Mouse (Mus musculus): Measurements from ENCODE around the gene Pcyt1b.

Gene Pcyt1b

DNA sequence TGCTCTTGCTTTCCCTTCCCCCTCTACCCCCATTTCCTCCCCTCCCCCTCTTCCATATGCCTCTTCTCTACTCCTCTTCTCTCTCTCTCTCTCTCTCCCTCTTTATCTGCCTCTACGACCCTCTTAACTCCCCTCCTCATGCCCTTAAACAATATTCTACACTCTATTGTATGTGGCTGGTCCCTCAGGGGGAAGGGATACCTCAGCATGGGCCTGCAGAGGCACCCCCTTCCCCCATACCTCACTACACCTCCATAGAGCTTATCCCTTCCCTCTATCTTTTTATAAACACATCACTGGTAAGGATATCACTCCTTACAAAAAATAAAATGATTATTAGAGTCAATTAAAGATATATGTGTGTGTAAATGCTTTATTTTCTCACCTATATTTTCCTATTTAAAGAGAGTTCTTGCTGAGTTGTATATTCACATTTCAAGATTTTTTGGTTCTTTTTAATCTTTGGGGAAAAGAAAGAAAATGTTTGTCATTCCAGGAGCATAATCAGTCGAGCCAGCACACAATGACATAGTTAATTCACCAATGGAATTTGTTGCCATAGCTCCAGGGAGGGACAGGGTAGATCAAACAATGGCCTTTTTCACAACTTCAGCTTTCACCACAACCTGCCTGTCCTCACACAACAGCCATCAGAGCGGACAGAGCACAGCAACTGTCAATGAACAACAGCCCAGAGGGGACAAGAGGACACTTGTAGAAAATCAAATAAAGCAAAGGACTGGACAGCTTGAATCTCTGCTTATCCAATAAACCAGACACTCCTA, at the start of gene Pcyt1b:
Pcyt1b (plus strand) TSS at position 646 of the 785 bp plus-strand sequence.
- DNase-seq (ENCODE audit: extremely low read depth, low read depth, low spot score): no peak

DNA sequence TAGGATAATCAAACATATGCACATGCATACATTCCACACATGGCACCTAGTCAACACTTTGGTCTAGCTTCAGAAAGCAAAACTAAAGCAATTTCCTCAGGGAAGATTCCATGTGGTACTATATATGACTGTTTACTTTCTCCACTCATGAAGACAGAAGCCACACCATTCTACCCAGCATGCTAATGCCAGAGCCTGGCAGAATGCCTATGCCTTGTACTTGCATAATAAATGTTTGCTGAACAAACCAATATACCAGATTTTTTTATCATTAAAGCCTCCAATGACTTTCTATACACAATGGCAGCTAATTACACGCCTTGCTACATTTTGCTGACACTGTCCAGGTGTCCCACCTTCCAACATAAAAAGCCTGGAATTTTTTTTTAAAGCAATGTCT, 24.4 kb upstream of the Pcyt1b start:
- DNase-seq (ENCODE audit: extremely low read depth, low read depth, low spot score): no peak

DNA sequence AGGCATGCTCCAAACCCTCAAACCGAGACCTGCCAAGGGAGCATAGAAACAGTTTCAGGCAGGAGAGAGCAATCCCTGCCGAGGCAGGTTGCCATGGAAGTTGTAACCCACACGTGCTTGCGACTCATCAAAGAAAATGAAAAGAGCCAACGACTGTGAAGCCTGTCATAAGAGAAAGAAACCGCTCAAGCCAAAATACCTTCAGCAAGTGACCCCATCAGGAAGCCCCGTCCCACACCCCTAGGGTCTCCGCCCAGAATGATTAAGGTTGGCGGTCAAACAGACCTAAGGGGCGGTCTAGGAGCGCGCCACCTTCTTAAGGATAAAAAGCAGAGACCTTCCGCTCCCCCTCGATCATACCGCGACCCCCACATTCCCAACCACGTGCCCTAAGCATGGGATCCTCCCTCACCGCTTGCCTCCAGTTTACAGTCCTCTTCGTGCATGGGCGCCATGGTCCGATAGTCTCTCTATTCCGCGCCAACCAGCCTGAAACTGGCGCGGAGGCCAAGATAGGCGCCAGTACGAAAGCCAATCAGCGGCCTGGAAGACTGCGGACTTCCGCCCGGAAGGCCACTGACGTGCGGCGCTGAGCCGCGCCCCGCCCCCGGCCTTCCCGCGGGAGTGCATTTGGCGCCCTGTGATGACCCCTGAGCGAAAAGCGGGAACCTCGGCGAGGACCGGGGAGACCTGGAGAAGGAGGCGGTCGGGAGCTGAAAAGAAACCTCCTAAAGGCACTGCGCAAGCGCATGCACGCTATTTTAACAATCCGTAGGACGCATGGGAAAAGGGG, 22.8 kb upstream of the Pcyt1b start, which contains the start of gene Pola1:
Pola1 (minus strand) TSS at position 499 of the 793 bp plus-strand sequence.
- no peak for DNase-seq (ENCODE audit: extremely low read depth, low read depth, low spot score)

DNA sequence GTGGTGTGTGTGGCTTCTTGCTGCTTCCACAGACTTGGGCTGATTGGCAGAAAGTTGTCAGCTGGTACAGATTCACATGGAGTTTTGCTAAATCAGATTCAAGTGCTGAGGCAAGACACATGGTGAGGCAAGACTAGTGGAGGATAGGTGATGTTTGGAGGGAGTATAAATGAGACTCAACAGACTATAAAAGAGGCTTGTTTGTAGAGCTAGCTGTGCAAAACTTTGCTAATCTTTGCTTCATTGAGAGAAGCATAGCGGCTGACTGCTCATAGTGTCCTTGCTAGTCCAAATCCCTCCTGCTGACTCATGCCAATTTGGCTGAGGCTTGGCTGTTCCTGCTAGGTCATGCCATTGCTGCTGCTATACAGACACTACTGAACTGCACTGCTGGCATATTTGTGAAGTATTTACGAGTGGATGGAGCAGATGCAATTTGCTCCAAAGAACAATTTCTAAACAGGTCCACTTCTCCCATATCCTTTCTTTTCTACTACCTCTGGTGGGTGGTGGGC, 19.7 kb upstream of the Pcyt1b start:
- no peak for DNase-seq (ENCODE audit: extremely low read depth, low read depth, low spot score)

DNA sequence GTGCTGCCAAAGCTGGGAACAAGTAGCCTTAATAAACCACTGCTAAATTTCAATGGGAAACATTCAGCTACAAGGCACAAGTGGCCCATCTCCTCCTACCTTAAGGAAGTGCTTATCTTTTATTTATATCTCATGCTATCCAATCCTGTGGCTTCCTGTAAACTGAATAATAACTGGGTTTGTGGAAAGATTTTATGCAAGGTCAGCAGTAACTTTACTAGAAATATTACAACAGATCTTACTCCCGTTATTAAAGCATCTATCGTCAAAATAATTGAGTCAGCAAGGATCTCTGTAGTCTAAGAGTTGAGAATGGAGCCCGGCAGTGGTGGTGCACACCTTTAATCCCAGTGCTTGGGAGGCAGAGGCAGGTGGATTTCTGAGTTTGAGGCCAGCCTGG, 11.1 kb upstream of the Pcyt1b start:
- no peak for DNase-seq (ENCODE audit: extremely low read depth, low read depth, low spot score)

DNA sequence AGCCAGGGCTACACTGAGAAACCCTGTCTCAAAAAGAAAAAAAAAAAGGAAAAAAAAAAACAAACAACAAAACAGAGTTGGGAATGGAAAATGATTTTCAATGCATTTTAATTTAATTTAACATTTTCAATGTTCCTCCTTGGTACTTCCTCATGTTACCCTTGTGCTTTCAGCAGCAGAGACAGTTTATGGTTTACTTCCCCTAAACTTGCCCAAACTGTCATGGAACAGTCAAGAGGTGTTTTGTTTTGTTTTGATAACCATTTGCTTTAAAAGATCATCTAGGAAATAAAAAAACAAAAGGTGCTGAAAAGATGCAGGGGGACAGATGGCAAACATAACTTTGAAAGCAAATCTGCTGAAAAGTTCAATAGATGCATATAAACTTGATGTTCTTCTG, 10.6 kb upstream of the Pcyt1b start:
- DNase-seq (ENCODE audit: extremely low read depth, low read depth, low spot score): no peak

DNA sequence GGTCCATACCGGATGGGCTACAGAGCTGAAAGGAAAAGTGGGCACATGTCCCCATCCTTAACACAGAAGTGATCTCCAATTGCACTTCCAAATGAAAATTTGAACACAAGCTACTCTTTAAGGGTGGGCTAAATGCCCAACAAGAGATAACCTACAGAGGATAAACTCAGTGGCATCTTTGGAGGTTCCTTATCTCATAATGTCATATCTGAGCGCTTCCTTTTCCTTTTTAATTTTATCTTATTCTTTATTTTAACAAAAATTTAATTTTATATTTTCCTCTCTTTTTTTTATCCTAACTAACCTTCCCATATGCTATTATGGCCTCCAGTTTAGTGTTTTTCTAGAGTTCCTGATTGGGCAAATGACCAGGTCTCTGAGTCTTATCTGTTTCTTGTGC, 3.9 kb upstream of the Pcyt1b start:
- DNase-seq (ENCODE audit: extremely low read depth, low read depth, low spot score): no peak

DNA sequence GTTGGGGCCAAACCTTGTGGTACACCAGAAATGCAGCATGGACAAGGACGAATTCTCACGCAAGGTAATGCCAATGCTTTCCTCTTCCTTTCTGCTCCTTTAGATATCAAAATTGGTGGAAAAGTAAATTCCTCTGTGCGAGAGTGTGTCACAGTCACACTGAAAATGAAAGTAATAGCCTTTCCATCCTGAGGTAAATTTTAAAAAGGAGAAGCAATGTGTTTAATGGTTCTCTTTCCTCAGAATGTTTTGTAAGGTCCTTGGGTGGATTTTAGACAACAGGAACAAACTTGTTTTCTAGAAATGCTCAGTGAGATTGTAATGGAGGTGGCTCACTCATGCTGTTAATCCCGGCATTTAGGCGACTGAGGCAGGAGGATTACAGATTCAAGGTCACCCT, 490 bp downstream of the Pcyt1b start:
- no peak for DNase-seq (ENCODE audit: extremely low read depth, low read depth, low spot score)

DNA sequence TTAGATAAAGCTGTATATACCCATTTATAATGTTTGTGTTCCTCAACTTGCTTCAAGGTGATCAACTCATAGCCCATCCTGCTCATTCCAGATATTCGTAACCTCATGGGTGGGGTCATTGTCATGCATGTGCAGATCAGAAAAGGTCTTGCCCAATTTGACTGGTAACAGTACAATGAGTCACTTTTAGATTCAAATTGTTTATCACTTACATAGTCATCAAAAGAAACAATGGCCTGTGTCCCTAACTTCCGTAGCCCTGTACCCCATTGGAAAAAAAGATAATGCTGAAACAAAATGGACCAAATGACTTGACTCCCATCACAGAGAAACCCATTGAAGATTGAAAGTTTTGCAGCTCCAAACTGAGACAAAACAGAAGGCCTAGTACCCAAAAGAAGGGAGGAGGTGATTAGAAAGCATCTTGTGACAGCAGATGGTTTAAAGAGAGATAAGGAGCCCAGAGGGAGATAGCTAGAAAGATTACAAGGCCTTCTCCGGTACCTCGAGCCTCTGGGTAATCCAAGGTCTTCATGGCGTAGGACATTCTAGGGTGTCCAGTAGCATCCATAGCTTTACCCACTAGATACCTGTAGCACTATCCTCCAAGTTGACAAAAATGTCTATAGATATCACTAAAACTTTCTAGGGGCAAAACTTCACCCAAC, 9.4 kb downstream of the Pcyt1b start:
- DNase-seq (ENCODE audit: extremely low read depth, low read depth, low spot score): no peak

DNA sequence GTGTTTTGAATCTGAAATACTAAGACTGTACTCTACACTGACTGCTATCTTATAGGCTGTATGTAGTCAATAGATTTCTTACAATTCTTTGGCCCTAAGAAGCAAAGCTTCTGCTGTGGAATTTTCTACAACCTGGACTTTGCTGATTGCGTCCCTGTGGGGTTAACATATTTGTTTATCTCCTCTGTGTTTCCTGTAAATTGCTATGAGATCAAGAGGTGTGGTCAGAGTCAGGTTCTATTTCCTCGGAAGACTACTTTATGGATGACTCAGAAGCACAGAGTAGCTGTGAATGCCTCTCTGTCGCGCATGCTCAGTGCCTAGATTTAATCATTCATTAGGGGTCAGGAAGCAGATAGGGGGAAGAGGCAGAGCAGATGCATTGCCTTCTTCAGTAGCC, 10.1 kb downstream of the Pcyt1b start:
- no peak for DNase-seq (ENCODE audit: extremely low read depth, low read depth, low spot score)

DNA sequence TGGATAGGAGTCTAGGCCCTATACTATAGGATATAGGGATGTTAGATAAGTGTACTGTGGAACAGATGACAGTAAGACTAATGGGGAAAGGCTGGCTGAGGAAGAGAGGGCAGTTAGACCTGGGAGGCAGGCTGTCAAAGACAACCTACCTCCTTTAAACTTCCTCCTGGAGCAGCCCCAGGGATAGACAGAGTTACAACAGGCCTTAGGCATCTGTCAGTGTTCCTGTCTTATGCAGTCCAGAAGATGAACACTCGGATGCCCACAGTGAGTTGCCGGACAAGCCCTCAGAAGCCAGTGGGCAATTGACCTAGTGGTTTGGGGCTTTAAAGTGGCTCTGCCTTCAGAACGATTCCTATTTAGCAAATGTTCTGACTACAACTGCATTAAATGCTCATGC, 19.8 kb downstream of the Pcyt1b start:
- DNase-seq (ENCODE audit: extremely low read depth, low read depth, low spot score): no peak

DNA sequence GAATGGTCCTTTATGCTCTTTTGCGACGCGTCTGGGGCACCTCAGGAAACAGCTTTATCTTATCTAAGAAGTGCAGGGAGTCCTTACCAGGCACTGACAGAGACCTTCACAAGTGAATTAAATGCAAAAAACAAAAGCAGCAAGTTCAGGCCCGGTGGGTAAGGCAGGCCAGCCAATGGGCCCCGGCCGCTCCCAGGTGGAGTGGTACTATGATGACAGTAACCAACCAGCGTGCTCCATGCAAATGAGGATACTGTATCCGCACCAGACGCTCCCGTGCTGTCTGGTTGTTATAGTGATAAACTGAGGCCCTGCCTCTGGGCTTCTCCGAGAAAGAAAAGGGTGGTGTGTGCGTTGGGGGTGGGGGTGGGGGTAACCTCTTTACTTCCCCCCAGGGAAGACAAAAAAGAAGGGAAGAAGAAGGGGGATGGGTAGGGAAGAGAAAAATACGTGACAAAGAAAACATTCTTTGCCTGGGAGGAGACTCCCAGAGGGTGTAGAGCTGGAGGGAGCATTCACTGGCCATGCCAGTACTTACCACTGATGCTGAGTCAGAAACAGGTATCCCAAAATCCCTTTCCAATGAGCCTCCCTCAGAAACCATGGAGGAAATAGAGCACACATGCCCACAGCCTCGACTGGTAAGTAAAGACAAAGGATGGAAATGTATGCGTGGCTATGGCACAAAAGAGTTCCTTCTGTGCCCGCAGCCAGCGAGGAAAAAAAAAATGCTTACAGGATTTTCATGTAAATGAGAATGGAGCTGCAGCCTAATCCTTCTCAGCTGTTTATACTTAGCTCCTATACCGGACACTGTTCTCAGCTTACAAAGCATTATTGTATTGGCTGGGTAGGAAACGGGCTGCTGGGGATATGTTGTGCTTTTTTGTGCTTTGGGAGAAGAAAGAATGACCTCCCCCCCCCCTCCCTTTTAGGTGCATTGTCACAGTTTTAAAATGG, 20.5 kb downstream of the Pcyt1b start:
- DNase-seq (ENCODE audit: extremely low read depth, low read depth, low spot score): no peak

DNA sequence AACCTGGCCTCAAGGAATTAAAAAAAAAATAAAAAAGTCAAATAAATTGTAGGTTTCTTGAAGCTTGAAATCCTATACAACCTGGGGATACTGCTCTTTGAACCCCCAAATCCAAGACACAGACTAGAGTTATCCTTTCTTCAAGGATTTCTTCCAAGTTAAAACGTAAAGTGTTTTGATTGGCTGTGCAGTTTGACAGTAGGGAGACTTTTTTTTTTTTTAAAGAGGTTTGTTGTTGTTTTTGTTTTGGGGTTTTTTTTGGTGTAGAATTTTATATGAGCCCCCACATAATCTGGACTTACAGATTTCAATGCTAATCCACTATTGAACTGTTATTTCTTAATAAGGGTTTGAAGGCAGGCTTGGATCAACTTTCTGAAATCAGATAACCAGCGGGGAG, 21.6 kb downstream of the Pcyt1b start:
- DNase-seq (ENCODE audit: extremely low read depth, low read depth, low spot score): no peak

DNA sequence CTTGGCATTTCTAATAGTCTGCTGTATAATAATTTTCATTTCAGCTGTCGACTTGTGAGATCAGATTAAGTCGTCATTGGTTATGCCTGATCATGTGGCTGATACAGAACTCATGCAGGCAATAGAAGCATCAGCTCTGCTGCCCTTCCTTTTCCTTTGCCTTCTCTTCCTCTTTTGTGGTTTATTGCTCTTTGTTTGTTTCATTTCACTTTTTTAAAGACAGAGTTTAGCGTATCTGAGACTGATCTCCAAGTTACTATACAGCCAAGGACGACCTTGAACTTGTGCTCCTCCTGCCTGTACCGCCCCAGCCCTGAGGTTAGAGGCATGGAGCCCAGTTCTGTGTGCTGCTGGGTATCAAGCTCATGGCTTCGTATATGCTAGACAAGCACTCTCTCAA, 34.6 kb downstream of the Pcyt1b start:
- no peak for DNase-seq (ENCODE audit: extremely low read depth, low read depth, low spot score)

DNA sequence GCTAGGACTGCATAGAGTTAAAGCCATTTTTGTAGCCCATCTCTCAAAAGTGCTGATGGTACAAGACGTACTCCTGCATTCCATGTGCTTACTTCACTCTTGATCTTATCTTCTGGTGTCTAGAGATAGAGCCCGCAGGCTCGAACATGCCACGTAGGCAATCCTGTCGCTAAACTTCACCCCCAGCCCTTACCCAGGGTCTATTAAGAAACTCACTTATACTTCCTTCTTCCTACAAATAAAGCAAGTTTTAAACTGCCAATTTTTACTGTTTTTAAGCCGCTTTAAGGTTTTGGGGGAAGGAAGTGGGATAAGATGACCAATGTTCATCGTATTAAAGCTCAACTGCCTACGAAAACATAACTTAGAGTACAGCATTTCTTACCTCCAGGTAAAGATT, 36.0 kb downstream of the Pcyt1b start:
- DNase-seq (ENCODE audit: extremely low read depth, low read depth, low spot score): no peak

DNA sequence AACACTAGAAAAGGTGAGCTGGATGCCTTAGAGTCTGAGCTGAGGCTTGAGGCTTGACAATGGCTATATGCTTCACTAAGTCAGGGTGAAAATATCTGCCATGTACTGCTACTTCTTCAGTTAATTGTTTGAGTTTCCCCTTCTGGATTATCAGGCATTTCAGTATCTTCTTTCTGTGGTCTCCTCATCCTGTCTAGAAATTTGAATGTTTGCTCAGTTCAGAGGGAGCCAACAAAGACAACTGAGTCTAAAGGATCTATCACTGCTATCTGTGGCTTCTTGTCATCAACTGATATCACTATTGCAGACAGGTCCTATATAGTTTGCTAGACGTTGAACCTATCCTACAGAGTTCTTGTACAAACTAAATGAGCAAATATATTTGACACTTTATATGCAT, 42.9 kb downstream of the Pcyt1b start:
- DNase-seq (ENCODE audit: extremely low read depth, low read depth, low spot score): no peak

DNA sequence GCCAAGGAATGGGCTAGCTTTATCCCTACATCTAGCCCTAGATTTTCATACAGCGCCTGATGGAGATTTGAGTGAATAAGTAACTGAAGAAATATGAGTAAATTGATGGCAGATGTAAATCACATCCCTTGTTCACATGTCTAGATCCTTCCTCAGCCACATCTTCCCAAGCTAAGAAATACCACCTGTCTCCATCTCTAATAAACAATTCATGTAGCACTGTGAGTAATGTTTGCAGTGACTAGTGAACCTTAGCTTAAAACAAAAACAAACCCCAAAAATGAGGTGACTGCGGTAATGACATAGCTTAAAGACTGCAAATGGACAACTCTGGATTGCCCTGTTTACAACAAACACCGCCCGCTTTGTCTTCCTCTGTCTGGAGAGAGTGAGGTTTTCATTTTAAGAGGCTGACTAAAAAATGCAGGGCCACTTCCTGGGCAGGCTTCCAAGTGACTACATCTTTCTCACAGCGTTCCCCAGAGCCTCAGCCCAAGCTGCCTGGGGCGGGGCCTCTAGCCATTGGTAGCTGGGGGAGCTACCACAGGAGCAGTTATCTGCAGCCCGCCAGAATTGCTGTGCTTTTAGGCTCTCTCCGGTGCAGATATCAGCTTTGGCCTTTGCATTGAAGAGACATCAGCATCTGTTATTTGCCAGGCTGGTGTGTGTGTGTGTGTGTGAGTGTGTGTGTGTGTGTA, 46.0 kb downstream of the Pcyt1b start:
- no peak for DNase-seq (ENCODE audit: extremely low read depth, low read depth, low spot score)

DNA sequence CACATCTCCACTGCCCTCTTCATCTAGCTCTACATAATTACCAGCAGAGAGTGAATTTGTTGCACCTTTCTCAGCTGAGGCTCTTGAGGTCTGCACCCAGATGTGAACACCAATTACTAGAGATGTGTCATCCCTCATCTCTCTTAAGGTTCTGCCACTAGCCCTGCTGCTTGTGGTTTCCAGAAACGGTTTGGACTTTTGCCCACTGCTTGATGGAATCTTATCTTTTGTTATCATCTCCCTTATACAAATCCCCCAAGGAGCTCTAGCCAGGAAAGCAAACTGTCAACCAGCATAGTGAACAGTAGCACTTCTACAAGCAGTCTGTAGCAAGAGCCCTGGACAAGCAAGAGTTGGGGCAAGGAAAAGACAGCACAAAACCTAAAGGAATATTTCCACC, 57.9 kb downstream of the Pcyt1b start:
- no peak for DNase-seq (ENCODE audit: extremely low read depth, low read depth, low spot score)

DNA sequence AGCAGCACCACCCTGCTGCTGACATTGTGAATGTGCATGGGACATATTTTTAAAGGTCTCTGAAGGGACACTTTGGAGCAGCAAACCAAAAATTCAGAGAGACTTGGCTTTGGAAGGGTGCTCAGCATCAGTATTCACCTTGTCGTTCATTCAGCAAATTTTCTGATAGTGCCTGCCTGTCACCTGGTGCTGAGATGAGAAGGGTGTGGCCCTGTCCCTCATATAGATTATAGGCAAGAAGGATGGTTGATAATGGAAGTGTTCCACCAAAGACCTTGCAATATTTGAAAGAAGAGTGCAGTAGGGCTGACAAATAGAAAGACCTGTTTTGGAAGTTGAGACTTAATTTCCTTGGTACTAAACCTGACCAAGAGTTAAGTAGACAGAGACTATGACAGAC, 74.9 kb downstream of the Pcyt1b start:
- DNase-seq (ENCODE audit: extremely low read depth, low read depth, low spot score): no peak

DNA sequence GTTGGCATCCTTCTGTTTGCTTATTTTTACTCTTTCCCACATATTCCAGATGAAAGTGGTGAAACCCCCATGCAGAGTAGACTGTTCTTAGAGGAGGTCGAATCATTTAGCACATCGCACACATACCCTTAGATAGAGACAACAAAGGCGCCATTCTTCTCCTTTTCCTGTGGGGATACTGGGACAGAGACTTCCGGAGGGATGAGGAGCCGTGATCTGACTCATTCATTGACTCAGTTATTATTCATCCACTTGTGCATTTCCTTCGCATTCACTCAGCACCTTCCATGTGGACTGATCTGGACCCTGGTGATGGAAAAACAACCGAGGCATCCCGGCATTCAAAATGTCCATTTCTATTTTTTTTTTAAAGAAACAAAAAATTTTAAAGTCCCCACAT, 76.2 kb downstream of the Pcyt1b start:
- DNase-seq (ENCODE audit: extremely low read depth, low read depth, low spot score): no peak
